Mouse (Mus musculus) midbrain, embryonic 14.5 days (tissue): ENCODE results near the gene Eef1akmt2. TPM values are rescaled to one million over a fixed set of nuclear protein-coding genes. Genes with fewer than 3 reads are reported as not detected.

Experiments
- ATAC-seq: fragments of 200-750 bp; cut with Nextera tagmentation; 2 replicates; pipeline ENCODE4 v1.8.0; 2017; ENCODE audit warnings: moderate number of reproducible peaks, moderate library complexity; ENCODE audit not compliant: low FRiP score, low TSS enrichment
- DNase-seq: peaks from one replicate; pipeline ENCODE4 v3.0.0-alpha.2; 2015
- H3K27ac ChIP-seq: fragments of 300-500 bp; sonication (generic); replicated peaks from 2 replicates; pipeline ENCODE4 v1.5.1; 2014; ENCODE audit warnings: mild to moderate bottlenecking, low read depth, low read length, moderate library complexity
- H3K27me3 ChIP-seq: fragments of 300-500 bp; sonication (generic); 2 replicates; pipeline ENCODE4 v1.6.1; 2014; ENCODE audit warnings: low read length, control low read depth, mixed read lengths; ENCODE audit not compliant: control insufficient read depth, insufficient read depth
- H3K36me3 ChIP-seq: fragments of 300-500 bp; sonication (generic); 2 replicates; pipeline ENCODE4 v1.6.1; 2014; ENCODE audit warnings: low read length, control low read depth; ENCODE audit not compliant: control insufficient read depth, insufficient read depth
- H3K4me1 ChIP-seq: fragments of 300-500 bp; sonication (generic); 2 replicates; pipeline ENCODE4 v1.6.1; 2014; ENCODE audit warnings: mild to moderate bottlenecking, antibody characterized with exemption, low read length, control low read depth; ENCODE audit not compliant: control insufficient read depth, insufficient read depth
- H3K4me2 ChIP-seq: fragments of 300-500 bp; sonication (generic); 2 replicates; pipeline ENCODE4 v1.6.1; 2014; ENCODE audit warnings: mild to moderate bottlenecking, low read length, moderate library complexity
- H3K4me3 ChIP-seq: fragments of 300-500 bp; sonication (generic); replicated peaks from 2 replicates; pipeline ENCODE4 v1.5.1; 2014; ENCODE audit warnings: low read depth, low read length
- H3K9ac ChIP-seq: fragments of 300-500 bp; sonication (generic); replicated peaks from 2 replicates; pipeline ENCODE4 v1.6.1; 2014; ENCODE audit warnings: mild to moderate bottlenecking, low read length, moderate library complexity
- H3K9me3 ChIP-seq: fragments of 300-500 bp; sonication (generic); 2 replicates; pipeline ENCODE4 v1.6.1; 2016; ENCODE audit warnings: low read length, control low read depth, mixed read lengths; ENCODE audit not compliant: control insufficient read depth
- WGBS: fragments of 180-500 bp; shearing (Covaris S2); extraction: QIAGEN DNeasy Blood & Tissue Kit; methylation state at CpG from one replicate; pipeline ENCODE4 v1.1.7; 2014; 5-methylcytosine and 5-hydroxymethylcytosine counted together
- polyA plus RNA-seq: library from polyadenylated mRNA; unstranded; fragments of >200 nt; fragmentation: Nextera tagmentation; extraction: Ambion mirVana; gene quantifications from 2 replicates; pipeline ENCODE4 v1.2.1, GENCODE M21; 2014

Gene Eef1akmt2
- polyA plus RNA-seq, 1 experiment from 2014 or later, result 90.0 TPM

DNA sequence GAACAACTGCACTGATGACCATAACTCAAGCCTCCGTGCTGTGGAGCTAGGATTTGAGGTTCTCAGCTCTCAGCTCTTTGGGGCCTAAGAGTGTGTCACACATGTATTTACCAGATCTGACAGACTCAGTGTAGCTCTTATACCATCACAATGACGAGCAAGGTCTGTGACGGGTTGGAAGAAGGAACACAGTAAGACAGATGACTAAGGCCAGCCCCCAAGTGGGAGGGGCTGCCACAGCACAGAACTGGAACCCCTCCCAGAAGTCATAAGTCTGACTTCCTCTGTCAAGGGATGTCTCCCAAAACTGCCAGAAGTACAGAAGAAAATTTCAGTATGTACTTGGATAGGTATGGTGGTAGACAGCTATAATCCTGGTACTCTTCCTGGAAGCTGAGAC lies 48.5 kb downstream of the Eef1akmt2 start:
- 88% methylated on average over 3 of the region's 3 CpGs for WGBS
- H3K4me3 ChIP-seq, result no peak overlapping the region
- DNase-seq (no peak), ATAC-seq (no peak)
- H3K27ac ChIP-seq, result no peak overlapping the region
- no peak overlapping the region for H3K9ac ChIP-seq
- H3K9me3 ChIP-seq, result no peaks in the 10 kb centered on the region
- no peaks in the 10 kb centered on the region for H3K36me3 ChIP-seq
- H3K27me3 ChIP-seq, result no peaks in the 10 kb centered on the region
- H3K4me2 ChIP-seq, result no peak overlapping the region
- H3K4me1 ChIP-seq, result peaks cover 33% of the 10 kb centered on the region

DNA sequence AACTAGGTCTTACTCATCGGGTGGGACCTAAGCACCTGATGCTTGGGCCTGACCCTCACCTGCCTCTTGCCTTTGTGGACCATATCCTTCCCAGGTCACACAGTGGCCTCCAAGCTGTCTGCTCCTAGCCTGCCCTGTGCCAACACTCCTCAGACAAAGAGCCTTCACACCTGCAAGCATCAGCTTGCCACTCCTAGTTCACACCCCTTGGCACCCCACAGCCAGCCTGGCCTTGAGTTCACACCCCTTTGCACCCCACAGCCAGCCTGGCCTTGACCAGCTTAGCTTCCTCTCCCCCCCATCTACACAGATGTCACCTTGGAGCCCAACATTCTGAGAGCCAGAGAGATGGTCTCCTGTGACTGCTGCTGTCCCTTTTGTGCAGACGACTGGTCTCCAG lies 49.1 kb downstream of the Eef1akmt2 start:
- no peak overlapping the region for H3K9ac ChIP-seq
- ATAC-seq, result no peak
- no peak overlapping the region for H3K27ac ChIP-seq
- 92% methylated on average over 2 of the region's 2 CpGs for WGBS
- no peaks in the 10 kb centered on the region for H3K27me3 ChIP-seq
- no peaks in the 10 kb centered on the region for H3K9me3 ChIP-seq
- no peaks in the 10 kb centered on the region for H3K36me3 ChIP-seq
- H3K4me3 ChIP-seq, result no peak overlapping the region
- peaks cover 27% of the 10 kb centered on the region for H3K4me1 ChIP-seq
- DNase-seq, result no peak
- no peak overlapping the region for H3K4me2 ChIP-seq

DNA sequence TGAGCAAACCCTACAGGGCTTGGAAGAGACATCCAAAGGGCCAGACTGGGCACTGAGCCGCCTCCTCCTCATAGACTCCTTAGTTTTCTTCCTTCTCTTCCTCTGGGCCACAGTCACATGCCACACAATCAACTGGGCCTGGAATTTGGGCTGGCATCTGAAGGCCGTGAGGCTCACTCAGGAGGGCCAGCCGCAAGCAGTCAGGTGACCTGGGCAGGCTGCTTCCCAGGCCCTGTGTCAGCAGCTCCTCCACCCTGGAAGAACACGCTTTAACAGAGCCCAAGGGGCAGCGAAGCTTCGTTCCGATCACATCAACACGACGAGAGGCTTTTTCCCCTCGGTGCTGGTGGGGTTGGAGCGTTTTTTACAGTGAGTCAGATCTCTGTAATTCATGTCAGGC lies 49.8 kb downstream of the Eef1akmt2 start:
- Histone ChIP-seq H3K27me3 (no peaks in the 10 kb centered on the region), H3K4me3 (no peak overlapping the region), H3K9ac (no peak overlapping the region), H3K4me1 (peaks cover 20% of the 10 kb centered on the region), H3K36me3 (no peaks in the 10 kb centered on the region), H3K4me2 (no peak overlapping the region), H3K27ac (no peak overlapping the region), H3K9me3 (no peaks in the 10 kb centered on the region)
- ATAC-seq (no peak), DNase-seq (no peak)
- WGBS, result 89% methylated on average over 11 of the region's 11 CpGs

DNA sequence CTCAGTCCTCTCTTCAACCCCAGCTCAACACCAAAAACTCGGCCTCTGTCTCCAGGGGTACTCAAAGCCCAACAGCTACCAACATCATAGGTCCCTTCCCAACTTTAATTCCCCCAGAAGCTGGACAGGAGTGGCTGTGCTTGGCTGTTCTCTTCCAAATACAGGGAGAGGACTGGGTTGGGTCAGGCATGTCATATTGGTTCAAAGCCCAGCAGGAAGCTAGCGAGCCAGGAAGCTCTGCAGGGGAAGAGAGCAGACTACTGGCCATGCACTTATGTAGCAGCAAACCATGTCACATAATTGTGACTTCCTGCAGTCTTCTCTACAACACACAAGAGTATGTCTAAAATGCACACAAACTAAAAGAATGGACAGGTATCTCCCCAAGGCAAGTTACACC lies 50.4 kb downstream of the Eef1akmt2 start:
- H3K4me3 ChIP-seq, result no peak overlapping the region
- DNase-seq (no peak), ATAC-seq (no peak)
- no peaks in the 10 kb centered on the region for H3K36me3 ChIP-seq
- no peak overlapping the region for H3K27ac ChIP-seq
- peaks cover 14% of the 10 kb centered on the region for H3K4me1 ChIP-seq
- no peak overlapping the region for H3K4me2 ChIP-seq
- no peaks in the 10 kb centered on the region for H3K27me3 ChIP-seq
- WGBS, result 80% methylated on average over 2 of the region's 2 CpGs
- no peak overlapping the region for H3K9ac ChIP-seq
- no peaks in the 10 kb centered on the region for H3K9me3 ChIP-seq

DNA sequence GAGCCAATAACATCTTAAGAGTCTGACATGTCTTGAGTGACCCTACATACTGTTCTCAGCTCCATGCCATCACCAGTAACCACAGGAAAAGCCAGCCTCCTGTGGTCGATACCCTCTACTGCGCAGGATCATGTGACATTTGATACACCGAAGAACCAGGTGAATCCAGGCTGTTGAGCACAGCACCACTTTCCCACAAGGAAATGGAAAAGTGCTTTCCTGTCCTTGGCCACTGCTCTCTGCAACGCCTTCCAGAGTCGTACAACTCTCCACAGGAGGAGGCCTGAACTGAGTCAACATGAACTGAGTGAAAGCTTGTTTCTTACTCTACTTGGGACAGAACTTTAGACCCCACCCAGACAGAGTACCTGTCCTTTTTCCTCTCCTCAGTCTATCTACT lies 51.0 kb downstream of the Eef1akmt2 start:
- H3K9me3 ChIP-seq, result no peaks in the 10 kb centered on the region
- ATAC-seq, result no peak
- H3K27me3 ChIP-seq, result no peaks in the 10 kb centered on the region
- H3K4me3 ChIP-seq, result no peak overlapping the region
- WGBS, result 96% methylated on average over 5 of the region's 5 CpGs
- no peak for DNase-seq
- H3K4me2 ChIP-seq, result no peak overlapping the region
- H3K4me1 ChIP-seq, result peaks cover 9% of the 10 kb centered on the region; the same call in 1 of the 2 replicates
- no peak overlapping the region for H3K27ac ChIP-seq
- H3K36me3 ChIP-seq, result no peaks in the 10 kb centered on the region
- no peak overlapping the region for H3K9ac ChIP-seq

DNA sequence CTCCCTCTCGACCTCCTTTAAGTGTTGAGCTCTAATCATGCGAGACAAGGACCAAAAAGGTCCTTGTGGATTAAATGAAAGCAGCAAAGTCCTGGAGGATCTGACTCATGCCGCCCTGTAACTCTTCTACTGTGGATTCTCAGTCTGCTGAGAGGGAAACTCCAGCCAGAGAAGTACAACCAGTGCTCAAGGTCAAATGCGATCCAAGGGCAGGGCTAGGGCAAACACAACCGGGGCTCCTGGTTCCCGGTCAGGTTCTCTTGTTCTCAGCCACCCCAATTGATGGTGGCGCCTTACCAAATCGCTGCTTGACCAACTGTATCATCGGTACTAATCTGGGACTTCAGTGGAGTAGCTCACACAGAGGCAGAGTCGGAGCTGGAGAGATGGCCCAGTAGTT lies 51.6 kb downstream of the Eef1akmt2 start:
- no peak for DNase-seq
- Histone ChIP-seq H3K27me3 (no peaks in the 10 kb centered on the region), H3K36me3 (no peaks in the 10 kb centered on the region), H3K4me2 (no peak overlapping the region), H3K27ac (no peak overlapping the region), H3K9ac (no peak overlapping the region), H3K9me3 (no peaks in the 10 kb centered on the region), H3K4me3 (no peak overlapping the region), H3K4me1 (0 out of 2 replicates have a peak, but pooled peaks cover 2% of the 10 kb centered on the region)
- WGBS, result 84% methylated on average over 10 of the region's 10 CpGs
- ATAC-seq, result no peak

DNA sequence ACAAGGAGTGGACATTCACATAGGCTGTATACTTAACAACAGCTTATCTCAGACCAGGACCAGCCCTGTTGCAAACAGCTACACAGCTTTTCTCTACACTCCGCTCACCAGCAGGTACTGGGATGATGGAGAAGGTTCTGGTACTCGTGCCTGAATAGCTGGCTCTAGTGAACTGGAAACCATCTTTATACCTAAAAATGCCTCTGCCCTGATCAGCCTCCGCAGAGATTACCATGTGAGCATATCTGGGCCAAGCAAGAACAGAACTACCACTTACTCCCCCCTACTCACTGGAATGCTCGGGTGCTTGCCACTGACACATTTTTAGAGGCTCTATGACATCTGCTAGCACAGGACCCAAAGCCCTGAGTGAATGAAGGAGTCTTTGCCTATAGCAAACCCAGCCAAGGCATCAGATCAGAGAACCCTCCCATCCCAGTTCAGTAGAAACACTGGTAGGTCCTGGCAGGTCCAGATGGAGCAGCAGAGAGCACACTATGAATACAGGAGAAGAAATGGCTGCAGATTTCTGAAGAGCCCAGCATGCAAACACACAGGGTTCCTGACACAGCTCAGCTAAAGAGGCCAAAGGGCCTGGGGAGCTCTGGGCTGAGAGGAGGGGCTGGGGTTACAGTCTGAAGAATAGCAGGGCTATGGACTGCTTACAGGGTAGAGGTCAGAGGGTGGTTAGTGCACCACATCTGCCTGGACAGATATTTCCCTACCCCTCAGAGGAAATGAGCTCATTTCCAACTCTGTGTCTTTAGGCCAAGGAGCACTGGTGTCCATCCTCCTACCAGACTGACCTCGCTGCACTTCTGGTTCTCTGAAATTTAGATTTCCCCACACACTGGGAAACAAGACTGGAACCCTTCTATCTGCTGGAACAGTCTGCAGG lies 53.1 kb downstream of the Eef1akmt2 start:
- ATAC-seq (no peak), DNase-seq (no peak)
- Histone ChIP-seq H3K9me3 (no peaks in the 10 kb centered on the region), H3K36me3 (no peaks in the 10 kb centered on the region), H3K4me2 (no peak overlapping the region), H3K9ac (no peak overlapping the region), H3K27me3 (no peaks in the 10 kb centered on the region), H3K27ac (no peak overlapping the region), H3K4me1 (no peaks in the 10 kb centered on the region), H3K4me3 (no peak overlapping the region)
- WGBS, result 93% methylated on average over 5 of the region's 5 CpGs

DNA sequence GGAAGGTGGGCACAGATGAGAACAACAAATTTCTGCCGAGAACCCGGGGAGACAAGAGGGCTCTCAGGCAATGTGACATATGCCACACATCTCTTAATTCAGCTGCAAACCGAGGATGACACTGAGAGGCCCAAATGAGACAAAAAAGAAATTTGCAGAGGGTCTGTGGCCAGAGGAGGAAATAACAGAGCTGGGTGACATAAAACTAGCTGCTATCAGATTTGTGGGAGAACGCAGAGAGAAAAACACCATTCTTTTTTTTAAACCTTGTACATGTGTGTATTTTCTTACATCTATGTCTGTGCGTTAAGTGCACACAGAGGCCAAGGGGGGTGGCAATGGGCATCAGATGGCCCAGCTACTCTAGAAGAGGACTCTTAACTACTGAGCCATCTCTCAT lies 57.3 kb downstream of the Eef1akmt2 start:
- no peak overlapping the region for H3K4me3 ChIP-seq
- H3K27me3 ChIP-seq, result no peaks in the 10 kb centered on the region
- 88% methylated on average over 5 of the region's 5 CpGs for WGBS
- H3K9me3 ChIP-seq, result no peaks in the 10 kb centered on the region
- no peaks in the 10 kb centered on the region for H3K36me3 ChIP-seq
- no peak for DNase-seq
- no peak overlapping the region for H3K9ac ChIP-seq
- no peak overlapping the region for H3K4me2 ChIP-seq
- no peaks in the 10 kb centered on the region for H3K4me1 ChIP-seq
- no peak overlapping the region for H3K27ac ChIP-seq
- ATAC-seq, result no peak

DNA sequence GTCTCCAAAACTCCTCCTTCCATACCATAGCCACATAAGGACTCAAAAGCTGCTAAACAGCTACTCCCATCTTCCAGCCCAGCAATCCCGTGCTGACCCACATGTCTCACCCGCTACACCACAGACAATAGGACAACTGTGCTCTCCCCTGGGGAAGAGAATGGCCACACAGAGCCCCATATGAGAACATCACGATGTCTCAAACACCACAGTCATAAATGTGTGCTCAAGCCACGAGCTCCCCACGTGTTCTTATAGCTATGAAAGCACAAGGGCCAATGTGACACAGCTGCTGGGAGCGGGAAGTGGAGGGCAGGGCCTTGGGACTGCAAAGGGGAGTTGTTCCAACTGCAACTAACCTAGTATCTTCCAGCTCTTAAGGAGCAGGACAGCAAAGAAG lies 59.0 kb downstream of the Eef1akmt2 start:
- no peak for ATAC-seq
- 68% methylated on average over 6 of the region's 6 CpGs for WGBS

More for the DNA sequence above, 59.0 kb downstream of the Eef1akmt2 start:
- Histone ChIP-seq H3K27ac (no peak overlapping the region), H3K27me3 (no peaks in the 10 kb centered on the region), H3K36me3 (no peaks in the 10 kb centered on the region), H3K4me3 (no peak overlapping the region), H3K9me3 (no peaks in the 10 kb centered on the region), H3K4me2 (no peak overlapping the region), H3K9ac (no peak overlapping the region), H3K4me1 (no peaks in the 10 kb centered on the region)
- no peak for DNase-seq
